Mouse (Mus musculus): ENCODE measurements around the gene Tchp.

The Tchp gene

DNA sequence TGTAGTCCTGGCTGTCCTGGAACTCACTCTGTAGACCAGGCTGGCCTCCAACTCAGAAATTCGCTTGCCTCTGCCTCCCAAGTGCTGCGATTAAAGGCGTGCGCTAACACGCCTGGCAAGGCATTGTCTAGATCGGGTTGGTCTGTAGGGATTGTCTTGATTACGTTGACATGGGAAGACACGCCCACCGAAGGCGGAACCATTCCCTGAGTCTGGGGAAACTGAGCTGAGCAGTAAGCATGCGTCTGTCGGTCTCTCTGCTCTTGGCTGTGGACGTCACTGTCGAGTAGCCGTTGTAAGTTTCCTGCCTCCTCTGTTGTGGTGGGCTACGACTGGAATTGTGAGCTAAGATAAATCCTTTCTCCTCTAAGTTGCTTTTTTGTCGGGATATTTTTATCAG, 10.6 kb upstream of the Tchp start:
- no peak for DNase-seq (ENCODE audit: inconsistent age in 2 of 2, low spot score in 1 of 2)

DNA sequence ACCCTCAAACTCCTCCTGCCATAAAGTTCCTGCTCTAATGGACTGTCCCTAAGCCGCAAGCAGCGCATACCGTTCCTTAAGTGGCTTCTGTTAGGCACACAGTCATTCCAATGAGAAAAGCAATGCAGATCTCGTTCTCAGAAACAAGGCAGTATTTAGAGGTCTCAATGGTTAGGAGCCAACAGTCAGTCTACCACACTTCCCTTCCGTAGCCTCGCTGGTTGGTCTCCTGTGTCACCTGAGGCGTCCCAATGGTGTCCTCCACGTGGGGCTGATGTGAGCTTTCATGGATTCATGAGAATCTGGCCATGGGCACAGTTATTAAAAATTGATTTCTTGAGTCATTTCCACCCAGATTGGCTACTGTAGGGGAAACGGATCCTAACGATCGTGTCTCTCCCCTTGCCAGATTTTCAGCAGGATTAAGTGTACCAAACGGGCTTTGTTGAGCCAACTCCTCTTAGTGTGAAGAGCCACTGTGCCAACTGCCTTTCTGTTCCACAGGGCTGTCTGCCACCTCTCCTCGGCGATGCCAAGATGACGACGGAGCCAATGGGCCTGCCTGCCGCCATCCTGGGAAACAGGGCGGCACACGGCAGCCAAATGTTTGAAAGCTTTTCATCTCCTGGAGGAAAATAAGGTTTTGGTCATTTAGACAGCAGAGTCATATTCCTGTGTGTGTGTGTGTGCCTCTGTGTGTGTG, 9.4 kb upstream of the Tchp start:
- peak in 1 of 2 experiments; percentile 48 for DNase-seq (ENCODE audit: inconsistent age in 2 of 2, low spot score in 1 of 2)

GRCm38 (mm10) chr5:114699015-114699414, 8.5 kb upstream of the Tchp start:
- DNase-seq (ENCODE audit: inconsistent age in 2 of 2, low spot score in 1 of 2) = peak; percentile 31 to 44

DNA sequence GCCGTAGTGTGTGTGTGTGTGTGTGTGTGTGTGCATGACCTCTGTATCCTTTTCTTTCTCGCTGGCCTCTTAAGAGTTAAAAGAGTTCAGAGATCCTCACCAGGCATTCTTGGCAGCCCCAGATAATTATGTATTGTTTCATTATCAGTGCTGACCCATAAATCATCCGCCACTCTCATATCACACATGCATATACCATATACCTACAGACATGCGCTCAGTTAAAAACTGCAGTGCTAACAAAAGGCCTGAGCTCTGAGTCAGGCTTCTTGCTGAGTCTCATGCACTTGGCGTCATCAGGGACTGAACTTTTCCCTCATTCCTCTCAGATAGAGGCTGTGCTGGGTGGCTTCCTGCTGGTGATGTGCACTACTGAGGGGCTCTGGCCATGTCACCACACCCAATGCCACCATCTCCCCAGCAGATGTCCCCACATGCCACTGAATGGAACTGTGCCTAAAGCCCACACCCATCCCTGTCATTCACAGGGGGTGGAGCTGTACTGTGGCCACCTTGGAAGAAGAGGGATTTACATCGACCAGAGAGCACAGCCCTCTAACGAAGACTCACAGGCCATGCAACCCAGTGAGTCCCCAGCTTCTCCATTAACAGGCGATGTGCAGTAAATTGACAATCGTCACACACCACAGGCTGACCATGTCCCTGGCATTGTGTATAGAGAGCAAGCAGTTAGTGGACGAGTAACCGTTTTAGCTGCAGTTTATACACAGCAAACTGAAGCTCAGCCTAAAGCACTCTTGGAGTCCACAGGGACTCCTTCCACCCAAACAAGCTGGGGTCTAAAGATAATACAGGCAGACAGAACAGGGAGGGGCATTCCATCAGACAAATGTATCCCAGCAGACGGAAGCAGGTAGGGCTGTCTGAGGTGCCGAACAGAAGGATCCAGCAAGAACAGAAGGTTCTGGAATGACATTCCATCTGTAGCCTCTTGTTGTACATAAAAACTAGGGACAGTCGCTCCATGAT, 4.9 kb upstream of the Tchp start:
- no peak for DNase-seq (ENCODE audit: inconsistent age in 2 of 2, low spot score in 1 of 2)

- no peak for DNase-seq (ENCODE audit: inconsistent age in 2 of 2, low spot score in 1 of 2)
Observed at GRCm38 (mm10) chr5:114708491-114708890, 931 bp downstream of the Tchp start.

GRCm38 (mm10) chr5:114709357-114709756, 1.8 kb downstream of the Tchp start:
- no peak for DNase-seq (ENCODE audit: inconsistent age in 2 of 2, low spot score in 1 of 2)

GRCm38 (mm10) chr5:114714551-114714950, 7.0 kb downstream of the Tchp start:
- no peak for DNase-seq (ENCODE audit: inconsistent age in 2 of 2, low spot score in 1 of 2)

DNA sequence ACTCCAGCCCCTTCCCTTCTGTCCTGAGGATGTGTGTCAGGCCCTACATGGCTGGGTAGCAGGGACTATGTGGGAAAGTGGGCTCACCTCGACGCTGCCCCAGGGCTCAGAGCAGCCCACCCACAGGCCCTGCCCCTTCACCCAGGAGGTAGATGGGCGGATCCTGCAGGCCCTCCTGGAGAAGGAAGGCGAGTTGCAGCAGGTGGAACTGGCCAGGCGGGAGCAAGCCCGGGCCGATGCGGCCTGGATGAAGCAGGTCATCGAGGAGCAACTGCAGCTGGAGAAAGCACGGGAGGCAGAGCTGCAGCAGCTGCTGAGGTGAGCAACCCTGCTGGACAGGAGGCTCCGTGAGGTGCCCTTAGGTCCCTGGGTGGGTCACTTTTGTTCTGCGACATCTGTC, 9.7 kb downstream of the Tchp start:
- no peak for DNase-seq (ENCODE audit: inconsistent age in 2 of 2, low spot score in 1 of 2)

GRCm38 (mm10) chr5:114717937-114718336, 10.4 kb downstream of the Tchp start:
- no peak for DNase-seq (ENCODE audit: inconsistent age in 2 of 2, low spot score in 1 of 2)

DNA sequence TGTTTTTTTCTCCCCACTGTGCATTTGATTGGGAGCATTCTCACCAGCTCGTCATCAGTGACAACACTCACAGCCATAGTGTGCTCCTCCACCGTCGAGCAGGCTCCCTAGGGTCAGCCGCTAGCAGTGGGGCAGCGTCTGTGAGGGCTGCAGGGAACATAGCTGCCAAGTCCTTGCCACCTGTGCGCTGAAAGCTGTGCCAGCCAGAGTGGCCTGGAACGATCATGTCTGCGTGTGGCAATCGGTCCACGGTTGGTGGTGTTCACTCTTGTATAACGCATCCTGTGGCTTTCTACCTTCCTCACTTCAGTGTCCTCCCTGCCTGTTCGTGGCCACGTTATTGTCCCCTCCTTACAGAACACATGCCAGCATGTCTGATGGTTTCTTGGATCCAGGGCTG, 10.9 kb downstream of the Tchp start:
- DNase-seq (ENCODE audit: inconsistent age in 2 of 2, low spot score in 1 of 2) = no peak

DNA sequence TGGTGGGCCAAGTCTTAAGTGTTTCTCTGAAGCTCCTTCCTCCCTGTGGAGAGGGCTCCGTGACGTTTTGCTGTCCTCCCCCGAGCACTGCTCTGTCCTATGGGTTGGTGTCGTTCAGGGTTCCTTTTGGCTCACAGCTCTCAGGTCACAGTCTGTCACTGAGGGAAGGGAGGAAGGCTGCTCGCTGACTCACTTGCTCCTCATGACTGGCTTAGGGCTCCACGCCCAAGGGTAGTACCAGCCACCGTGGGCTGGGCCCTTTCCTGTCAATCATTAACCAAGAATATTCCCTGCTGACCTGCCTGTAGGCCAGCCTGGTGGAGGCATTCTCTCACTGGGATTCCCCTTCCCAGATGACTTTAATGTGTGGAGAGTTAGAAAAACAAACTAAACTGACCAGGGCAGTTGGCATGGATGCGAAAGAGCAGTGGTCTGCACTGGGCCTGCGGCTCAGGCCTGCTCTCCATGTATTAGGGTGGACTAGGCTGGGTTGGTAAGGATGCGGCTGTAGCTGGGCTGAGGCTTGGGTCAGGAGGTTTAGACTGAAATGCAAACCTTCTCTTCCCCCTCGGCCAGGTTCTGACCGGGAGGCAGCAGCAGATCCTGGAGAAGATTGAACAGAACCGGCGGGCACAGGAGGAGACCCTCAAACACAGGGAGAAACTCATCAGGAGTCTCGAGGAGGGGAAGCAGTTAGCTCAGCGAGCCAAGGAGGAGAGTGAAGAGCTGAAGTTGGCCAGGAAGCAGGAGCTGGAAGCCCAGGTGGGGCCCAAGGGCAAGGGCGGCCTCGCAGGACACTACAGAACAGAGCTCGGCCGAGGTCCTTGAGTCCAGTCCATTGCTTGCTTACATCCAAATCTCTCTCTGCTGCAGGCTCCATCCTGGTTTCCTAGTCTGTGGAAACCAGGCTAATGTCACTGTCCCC, 11.7 kb downstream of the Tchp start:
- DNase-seq (ENCODE audit: inconsistent age in 2 of 2, low spot score in 1 of 2) = no peak

GRCm38 (mm10) chr5:114719928-114720270, 12.3 kb downstream of the Tchp start:
- DNase-seq (ENCODE audit: inconsistent age in 2 of 2, low spot score in 1 of 2) = no peak

- no peak for DNase-seq (ENCODE audit: inconsistent age in 2 of 2, low spot score in 1 of 2)
Observed at GRCm38 (mm10) chr5:114720784-114721183, 13.2 kb downstream of the Tchp start.

- no peak for DNase-seq (ENCODE audit: inconsistent age in 2 of 2, low spot score in 1 of 2)
Observed at GRCm38 (mm10) chr5:114721969-114722368, 14.4 kb downstream of the Tchp start.

DNA sequence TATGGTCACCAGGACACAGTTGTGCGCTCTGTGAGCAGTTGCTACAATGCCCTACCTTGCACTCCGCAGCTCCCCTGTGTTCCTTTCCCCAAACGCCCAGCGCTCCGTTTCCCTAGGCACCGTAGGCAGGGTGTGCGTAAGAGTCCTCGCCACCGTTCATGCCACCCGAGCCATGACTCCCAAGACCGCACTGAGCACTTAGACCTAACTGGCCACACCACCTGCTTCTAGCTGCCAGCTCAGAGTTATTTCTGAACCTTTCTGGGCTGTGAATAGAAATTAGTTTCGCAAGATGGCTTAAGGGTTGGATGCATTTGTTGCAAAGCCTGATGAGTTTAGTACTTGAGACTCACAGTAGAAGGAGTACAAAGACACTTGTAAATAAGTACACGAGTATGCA, 15.3 kb downstream of the Tchp start:
- DNase-seq (ENCODE audit: inconsistent age in 2 of 2, low spot score in 1 of 2) = peak in 1 of 2 experiments; percentile 43

GRCm38 (mm10) chr5:114728160-114728559, 20.6 kb downstream of the Tchp start:
- peak; percentile 40 to 54 for DNase-seq (ENCODE audit: inconsistent age in 2 of 2, low spot score in 1 of 2)

DNA sequence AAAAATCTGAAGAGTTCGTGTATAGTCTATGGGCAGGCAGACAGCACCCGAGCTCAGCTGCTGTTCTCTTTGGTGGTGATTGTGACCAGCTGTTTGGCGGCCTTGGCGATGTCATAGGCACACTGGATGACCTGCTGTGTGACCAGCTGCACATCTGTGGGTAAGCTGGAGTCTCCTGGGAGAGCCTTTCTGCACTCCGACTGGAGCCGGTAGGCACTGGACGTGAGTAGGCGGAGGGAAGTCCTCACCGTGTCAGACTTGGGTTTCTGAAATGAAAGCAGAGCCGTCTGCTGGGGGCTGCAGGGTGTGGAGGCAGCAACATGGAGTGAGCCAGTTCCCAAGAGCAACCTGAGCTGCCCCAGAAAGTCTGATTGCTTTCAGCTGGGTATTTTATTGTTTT, 22.6 kb downstream of the Tchp start:
- no peak for DNase-seq (ENCODE audit: inconsistent age in 2 of 2, low spot score in 1 of 2)

DNA sequence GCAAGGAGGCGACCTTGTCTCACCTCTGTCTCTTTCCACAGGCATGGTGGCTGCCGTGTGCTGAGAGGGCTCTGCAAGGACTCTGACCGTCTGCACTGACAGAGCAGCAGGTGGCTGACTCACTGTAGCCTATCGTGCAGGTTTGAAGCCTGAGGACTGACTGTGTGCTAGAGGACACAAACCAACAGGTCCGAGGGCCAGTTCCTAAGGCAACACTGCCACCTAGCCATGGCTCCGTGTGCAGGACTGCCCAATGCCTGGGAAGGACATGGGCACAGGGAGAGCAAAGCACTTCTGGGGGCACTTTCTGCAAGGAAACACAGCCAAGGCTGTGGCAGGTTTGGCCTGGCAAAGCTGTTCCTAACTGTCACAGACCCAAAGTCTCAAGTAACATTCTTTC, 23.9 kb downstream of the Tchp start:
- DNase-seq (ENCODE audit: inconsistent age in 2 of 2, low spot score in 1 of 2) = no peak

GRCm38 (mm10) chr5:114731969-114732368, 24.4 kb downstream of the Tchp start:
- DNase-seq (ENCODE audit: inconsistent age in 2 of 2, low spot score in 1 of 2) = no peak

DNA sequence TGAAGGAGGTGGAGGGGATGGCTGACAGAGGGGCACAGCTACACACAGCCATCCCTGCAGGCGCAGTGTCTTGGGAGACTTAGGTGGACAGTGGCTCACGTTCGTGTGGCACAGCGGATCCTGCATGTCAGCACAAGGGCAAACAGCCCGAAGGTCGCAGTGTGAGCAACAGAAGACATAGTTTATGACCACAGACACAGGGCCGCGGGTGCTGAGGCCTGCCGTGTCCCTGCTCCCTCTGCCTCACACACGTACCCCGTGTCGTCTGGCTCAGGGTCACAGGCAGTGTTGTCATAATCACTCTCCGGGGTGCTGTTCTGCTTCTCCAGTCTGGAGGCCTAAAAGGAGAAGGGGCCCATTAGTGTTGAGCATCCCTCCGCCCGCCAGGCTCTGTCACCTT, 26.0 kb downstream of the Tchp start:
- peak; percentile 75 to 78 for DNase-seq (ENCODE audit: inconsistent age in 2 of 2, low spot score in 1 of 2)

Data from adrenal gland, adult (tissue).